Mouse (Mus musculus) spleen, postnatal 4 days (tissue): ENCODE results near the gene Rit1.
"Not testable (repeated sequence)": the region's sequence is repeated elsewhere in the genome, so short reads cannot be mapped to it uniquely, and the experiment has no call there.

Experiments
- DNase-seq, 2 experiments: peaks; one replicate each; pipeline ENCODE4 v3.0.0; 2022; ENCODE audit warnings: low spot score in 2 of 2

The Rit1 gene

DNA sequence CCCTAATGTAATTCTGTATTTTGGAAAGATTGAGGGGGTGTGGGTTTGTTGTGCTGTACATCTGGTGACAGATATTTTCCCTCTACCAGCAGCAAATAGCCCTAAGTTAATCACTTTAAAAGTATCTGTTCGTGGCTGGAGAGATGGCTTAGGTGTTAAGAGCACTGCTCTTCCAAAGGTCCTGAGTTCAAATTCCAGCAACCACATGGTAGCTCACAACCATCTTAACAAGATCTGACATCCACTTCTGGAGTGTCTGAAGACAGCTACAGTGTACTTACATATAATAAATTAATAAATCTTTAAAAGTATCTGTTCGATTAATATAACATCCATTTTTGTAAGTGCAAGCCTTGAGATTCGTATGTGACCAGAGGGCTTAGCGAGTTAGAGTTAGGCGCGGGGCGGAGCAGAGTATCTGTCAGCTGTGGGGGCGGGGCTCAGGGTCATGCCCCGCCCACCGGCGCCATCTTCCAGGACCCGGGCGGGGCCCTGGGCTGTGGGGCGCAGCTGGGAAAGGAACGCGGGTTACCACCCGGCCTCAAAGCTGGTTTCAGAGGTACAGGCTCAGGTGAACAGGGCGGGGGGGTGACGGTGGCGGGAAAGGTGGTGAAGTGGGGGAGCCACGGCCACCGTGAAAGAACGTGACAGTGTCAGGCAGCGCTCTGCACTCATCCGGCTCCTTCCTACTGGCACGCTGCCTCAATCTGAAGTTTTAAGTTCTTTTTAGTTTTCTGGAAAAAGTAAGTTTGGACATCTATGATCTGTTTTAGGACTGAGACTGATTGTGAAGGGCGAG, at the start of gene Rit1:
TSS of gene Rit1 (plus strand) at position 440 of the 799 bp plus-strand sequence.
- DNase-seq: peak; percentile 90 to 95

DNA sequence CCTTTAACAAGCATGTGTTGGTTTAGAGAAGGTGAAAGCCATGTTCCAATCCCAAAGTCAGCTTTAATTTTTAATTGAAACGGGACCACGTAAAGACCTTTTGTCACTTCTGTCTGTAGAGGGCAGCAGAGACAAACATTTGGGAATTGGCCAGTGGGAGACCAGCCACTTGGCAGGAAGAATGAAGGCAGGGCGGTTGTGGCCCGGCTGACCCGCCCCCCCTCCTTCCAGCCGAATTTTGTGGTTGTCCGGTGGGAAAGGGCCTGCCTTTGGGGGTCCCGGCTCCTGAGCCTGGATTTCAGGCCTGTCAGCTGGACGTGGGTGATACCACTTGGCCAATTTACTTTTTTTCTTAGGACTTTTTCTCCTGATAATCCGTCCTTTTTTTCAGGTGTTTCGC, 39.2 kb upstream of the Rit1 start:
- peak in 1 of 2 experiments; percentile 53 for DNase-seq

DNA sequence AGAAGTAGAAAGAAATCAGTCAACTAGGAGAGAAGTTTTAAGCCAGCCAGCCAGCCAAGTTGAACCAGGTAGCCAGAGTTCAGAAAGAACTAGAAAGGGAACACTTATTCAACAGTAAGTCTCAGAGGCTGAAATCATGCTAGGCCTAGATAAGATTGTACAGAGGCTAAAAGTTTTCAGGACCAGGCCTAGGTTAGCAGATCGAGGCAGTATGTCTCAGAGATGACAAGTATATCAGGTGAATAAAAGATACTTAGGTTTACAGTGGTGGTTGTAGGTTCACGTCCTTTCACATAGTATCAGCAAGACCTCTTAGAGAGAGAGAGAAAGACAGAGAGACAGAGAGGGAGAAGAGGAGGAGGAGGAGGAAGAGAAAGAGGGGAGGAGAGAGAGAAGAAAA, 32.8 kb upstream of the Rit1 start:
- DNase-seq: no peak

DNA sequence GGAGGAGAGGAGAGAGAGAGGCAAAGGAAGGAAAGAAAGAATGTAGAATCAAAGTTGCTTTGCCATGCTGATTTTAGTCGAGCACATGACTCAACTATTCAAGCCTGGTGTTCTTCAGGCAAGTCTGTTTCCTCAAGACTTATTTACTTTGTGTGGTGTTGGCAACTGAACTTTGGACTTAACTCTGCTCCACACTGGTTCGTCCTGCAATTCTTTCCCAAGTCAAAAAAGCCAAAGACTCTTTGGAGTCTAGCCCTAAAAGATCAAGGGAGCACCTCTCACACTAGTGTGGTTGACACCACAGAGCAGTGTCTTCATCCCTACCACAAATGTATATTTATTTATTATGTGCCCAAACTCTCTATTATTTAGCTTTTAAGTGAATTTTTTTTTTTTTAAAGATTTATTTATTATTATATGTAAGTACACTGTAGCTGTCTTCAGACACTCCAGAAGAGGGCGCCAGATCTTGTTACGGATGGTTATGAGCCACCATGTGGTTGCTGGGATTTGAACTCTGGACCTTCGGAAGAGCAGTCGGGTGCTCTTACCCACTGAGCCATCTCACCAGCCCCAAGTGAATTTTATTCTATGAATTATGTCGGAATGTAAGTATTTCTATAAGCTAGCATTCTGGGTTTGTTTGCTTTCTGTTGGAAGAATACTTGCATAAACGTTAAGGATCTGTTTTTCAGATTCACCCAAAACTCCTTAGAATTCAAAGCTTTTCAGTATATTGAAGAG, 32.2 kb upstream of the Rit1 start:
- DNase-seq: no peak

DNA sequence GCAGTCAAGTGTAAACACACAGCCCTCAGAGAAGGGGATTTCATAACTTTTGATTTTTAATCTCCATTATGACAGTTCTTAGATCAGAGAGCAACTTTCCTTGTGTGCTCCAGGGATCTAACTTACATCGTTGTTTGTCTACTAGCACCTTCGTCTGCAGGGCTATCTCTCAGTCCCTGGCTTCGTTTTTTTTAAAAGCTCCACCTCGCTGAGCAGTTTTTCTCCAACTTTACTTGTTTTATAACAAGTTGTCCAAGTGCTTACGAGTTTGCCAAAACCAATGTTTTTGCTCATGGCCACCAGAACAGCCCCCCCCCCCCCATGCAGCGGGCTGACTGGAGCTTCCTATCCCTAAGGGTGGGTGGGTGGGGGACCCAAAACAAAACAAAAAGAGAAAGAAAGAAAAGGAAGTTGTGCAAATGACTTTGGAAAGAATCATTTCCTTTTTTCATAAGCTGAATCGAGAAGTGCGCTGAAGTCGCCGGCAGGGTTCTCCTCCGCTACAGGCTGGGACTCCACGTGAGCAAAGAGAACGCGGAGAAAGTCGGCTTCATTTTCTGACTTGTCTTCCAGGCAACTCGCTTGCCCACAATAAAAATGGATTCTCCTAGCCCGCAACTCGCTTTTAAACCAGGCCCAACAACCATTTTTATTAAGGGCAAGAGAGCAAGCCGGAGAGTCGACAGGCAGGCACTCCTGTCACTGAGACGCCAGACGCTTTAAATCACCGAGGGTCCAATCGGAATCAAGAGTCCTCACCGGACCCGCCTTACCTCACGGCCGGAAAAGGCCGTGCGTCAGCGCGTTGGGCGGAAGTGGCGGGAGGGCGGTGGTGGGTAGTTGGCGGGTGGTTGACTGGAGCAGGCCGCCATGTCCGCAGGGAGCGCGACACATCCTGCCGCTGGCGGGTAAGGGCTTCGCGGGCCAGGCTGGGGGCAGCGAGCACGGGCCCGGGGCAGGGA, 31.4 kb upstream of the Rit1 start, which contains the start of gene Khdc4:
TSS of gene Khdc4 (plus strand) at position 824 of the 962 bp plus-strand sequence.
- DNase-seq: peak; percentile 93 to 96

DNA sequence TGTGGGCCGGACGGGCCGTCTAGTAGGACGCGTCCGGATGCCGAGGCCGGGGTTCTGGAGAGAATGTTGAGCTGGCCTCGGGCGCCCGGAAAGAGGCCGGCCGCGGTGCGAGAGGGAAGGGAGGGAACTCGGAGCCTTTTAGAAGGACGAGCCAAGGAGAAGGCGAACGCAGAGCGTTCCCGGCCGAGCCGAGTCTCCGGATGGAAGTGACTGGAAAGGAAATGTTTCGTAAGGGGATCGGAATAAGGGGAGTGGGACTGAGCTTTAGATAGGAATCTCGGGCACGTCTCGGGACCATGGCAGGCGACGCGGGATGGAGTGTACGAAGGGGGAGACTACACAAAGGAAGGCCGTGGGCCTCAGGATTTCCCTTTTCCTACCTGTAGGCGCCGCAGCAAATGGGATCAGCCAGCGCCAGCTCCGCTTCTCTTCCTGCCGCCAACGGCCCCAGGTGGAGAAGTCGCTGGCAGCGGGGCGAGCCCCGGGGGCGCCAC, 30.6 kb upstream of the Rit1 start:
- peak in 1 of 2 experiments; percentile 31 for DNase-seq

DNA sequence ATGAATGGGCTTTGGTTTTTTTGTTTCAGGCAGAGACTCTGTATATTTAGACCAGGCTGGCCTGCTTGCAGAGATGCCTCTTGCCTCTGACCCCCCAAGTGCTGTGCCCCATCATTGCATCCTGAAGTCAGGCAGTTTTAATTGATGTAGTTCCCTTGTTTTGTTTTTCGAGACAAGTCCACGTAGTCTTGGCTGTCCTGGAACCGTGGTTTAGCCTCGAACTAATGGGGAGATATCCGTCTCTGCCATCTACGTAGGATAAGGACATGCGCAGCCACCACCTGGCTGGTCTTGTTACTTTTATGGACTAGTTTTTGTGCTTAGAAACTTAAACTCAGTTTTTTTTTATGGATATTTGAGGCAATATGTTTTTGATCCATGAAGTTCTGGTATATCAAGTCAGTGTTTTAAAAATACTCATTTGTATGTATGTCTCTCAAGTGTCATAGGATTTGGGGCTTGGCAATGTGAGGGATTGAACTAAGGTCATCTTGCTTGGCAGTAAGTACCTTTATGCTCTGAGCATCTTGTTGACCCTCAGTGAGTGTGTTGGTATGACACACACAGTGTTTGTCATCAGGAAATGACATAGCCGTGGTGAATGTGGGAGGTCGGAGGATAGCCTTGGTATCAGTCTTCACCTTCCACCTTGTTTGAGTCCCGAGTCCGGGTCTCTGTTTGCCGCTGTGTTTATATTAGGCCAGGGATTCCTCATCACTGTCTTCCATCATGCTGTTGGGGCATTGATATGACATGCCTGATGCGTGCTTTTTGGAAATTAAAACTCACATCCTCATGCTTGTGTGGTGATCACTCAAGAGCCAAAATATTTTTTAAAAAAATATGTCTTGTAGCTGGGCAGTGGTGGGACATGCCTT, 29.7 kb upstream of the Rit1 start:
- DNase-seq: no peak

DNA sequence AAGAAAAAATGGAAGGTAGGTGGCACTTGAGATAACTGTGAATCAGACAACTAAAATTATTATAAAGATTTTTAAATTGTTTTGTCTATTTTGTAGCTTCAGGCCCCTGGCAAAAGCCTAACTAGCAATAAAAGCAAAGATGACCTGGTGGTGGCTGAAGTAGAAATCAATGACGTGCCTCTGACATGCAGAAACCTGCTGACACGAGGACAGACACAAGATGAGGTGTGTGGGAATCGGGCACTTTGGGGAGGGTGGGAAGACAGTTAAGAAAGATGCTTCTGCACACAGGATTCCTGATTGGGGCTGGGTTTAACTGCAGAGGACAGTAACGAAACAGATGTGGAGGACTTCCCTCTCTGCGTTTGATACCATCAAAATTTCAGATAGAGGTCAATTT, 27.6 kb upstream of the Rit1 start:
- DNase-seq: no peak

DNA sequence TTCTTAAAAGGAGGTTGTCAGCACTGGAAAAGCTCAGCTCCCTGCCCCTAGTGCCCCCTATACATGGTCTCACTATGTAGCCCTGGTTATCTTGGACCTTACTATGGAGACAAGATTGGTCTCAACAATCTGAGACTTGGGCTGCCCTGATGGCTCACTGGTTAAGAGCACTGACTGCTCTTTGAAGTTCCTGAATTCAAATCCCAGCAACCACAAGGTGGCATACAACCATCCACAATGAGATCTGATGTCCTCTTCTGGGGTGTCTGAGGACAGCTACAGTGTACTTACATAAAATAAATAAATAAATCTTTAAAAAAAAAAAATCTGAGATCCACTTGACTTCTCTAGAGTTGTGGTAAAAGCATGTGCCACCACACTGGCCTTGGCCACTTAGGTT, 21.1 kb upstream of the Rit1 start:
- no peak for DNase-seq

DNA sequence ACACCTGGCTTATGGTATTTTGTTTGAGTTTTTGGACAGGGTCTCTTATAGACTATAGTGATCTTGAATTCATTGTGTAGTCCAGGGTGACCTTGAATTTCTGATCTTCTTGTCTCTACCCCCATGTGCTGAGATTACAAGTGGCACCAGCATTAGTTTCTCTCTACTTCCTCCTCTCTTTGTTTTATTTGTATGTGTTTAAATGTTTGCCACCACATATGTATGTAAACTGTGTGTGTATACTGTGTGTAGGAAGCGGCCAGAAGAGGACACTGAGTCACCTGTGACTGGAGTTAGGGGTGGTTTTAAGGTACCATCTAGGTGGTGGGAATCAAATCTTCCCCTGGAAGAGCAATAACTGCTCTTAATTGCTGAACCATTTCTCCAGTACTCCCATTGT, 18.6 kb upstream of the Rit1 start:
- no peak for DNase-seq

DNA sequence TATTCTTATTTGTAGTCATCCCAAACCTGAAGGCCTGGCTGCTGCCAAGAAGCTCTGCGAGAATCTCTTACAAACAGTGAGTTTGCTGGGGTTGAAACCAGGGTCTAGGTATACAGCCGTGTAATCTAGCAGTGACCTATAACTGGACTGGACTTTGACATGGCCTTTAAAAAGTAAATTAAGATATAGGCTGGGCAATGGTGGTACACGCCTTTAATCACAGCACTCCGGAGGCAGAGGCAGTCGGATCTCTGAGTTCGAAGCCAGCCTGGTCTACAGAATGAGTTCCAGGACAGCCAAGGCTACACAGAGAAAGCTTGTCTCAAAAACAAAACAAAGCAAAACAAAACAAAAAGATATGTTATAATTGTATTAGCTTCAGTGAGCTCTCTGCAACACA, 17.8 kb upstream of the Rit1 start:
- DNase-seq: no peak

DNA sequence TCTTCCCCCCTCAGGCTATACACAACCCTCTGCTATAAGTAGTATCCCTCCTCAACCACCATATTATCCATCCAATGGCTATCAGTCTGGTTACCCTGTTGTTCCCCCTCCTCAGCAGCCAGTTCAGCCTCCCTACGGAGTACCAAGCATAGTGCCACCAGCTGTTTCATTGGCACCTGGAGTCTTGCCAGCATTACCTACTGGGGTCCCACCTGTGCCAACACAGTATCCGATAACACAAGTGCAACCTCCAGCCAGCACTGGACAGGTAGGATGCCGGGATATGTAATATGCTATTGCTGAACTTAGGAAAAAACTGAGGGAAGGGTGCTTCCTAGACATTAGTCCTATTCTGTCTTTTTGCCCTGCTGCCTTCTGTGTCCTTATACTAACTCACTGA, 16.4 kb upstream of the Rit1 start:
- no peak for DNase-seq

DNA sequence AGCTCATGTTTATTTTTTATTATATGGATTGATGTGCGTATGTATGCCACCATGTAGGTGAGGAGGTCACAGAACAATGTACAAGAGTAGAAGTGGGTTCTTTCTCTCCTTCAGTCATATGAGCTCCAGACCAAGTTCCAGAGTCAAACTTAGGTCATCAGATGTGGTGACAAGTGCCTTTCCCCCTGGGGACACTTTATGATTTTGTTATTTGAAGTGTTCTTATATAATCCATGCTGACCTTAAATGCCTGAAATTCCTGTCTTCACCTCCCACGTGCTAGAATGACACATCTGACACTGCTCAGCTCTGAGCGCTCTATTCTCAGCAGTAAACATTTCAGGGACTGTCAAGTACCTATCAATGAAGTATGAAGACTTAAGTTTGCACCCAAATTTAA, 15.4 kb upstream of the Rit1 start:
- DNase-seq: no peak

DNA sequence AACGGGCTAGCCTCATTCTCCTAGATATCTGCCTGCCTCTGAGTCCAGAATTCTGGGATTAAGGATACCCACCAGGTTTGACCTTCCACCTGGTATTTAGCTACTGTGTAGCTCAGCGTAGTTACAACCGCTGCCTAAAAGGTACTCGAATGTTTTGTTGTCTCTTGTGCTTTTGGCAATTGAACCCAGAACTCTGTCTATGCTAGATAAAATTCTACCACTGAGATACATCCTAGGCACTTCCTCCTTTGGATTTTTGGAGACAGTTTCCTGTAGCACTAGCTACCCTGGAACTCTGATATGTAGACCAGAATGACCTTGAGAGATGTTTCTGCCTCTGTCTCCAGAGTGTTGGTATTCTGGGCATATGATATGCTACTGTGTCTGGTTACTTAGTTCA, 2.9 kb upstream of the Rit1 start:
- no peak for DNase-seq

DNA sequence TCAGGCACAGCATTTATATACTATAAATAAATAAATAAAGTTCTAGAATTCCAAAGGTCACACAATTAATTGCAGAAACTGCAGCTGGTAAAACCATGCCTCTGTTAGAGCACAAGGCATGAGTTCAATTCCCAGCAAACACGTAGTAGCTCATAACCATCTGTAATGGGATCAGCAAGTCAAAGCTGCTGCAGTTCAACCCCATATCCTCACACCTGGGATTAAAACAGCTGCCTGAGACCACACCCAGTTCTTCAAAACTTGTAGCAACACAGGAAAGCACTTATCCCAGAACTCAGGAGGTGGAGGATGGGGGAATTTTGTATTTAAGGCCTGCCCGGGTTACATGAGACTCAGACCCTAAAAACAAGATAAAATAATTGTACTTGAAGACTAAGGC, 1.9 kb upstream of the Rit1 start:
- DNase-seq: no peak

DNA sequence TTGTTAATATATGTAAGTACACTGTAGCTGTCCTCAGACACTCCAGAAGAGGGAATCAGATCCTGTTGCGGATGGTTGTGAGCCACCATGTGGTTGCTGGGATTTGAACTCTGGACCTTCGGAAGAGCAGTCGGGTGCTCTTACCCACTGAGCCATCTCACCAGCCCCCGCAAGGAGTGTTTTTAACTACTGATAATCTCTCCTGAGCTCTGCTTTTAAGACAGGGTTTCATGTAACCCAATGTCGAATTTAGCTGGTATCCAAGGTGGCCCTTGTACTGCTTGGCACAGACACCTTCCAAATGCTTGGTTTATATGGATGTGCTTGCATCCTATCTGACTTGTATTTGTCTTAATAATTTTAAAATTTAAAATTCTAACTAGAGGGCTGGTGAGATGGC, 922 bp upstream of the Rit1 start:
- DNase-seq: not testable (repeated sequence)

DNA sequence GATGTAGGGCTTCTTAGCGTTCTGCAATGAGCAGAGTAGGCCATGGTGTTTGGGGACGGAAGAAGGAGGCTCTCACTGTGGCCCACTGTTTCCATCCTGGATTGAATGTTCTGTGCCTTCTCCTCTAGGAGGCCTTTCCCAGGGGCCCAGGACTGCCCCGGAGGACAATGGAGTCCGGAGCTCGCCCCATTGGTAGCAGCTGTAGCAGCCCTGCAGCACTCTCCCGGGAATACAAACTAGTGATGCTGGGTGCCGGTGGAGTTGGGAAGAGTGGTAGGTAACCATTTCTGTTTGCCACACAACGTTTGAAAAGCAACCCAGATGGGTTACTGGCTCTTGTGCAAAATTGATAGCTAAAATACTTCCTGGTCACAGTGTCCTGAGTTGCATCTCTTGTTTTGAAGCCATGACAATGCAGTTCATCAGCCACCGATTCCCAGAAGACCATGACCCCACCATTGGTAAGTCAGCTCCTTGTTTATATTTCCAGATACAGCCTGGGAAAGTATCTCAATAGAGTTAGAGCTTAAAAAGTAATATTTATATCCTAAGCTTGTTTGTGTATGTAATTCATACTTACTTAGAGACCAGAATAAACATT, 660 bp downstream of the Rit1 start:
- DNase-seq: peak; percentile 24 to 72

DNA sequence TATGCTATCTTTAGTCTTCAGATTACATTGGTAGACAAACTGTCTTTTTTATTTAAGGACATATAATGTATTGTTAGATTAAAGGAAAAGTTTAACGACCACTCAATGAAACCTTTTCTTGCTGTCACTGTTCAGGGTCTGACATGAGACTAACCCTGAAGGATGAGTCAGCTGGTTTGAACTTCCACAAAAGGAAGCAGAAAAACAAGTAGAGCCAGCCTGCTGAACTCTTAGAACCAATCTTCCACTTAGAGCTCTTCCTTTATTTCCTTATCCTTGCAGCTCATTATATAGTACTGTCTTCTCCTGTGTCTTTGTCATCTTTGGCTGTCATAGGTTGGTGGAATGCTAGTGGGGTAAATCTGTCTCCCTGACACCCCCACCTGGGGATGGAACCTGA, 1.2 kb downstream of the Rit1 start:
- DNase-seq: no peak

DNA sequence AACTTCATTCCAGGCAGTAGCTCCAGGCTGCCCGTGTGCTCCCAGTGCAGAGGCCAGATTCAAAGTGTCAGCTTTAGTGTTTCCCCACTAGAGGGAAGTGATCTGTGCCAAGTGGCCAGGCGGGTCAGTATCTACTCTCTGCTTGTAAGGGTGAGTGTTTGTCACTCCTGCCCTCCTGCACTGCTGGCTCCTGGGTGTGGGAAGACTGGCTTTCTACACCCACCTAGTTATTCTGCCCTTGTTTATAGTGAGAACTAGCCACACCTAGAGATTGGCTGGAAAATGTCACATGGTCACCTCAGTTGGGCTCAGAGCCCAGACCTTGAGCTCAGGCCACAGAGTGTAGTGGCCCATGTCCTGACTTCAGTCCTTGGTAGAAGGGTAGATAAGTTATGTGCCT, 2.5 kb downstream of the Rit1 start:
- DNase-seq: no peak

DNA sequence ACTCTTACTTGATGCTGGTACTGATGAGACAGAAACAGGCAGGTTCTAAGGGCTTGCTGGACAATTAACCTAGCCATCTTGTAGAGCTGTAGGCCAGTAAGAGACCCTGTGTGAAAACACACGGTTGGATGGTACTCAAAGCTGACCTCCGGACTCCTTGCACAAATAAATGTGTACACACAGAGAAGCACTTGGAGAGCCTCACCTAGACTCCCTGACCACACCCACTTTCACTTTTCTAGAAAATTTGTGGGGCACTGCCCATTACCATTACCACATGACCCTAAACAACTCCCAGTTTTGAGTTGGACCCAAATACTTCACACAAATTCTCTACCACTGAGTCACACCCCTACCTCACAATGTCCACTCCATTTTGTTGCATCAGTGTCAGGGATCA, 19.9 kb downstream of the Rit1 start:
- DNase-seq: no peak
